Mouse (Mus musculus): Measurements from ENCODE around the gene Clec2e.
"Not testable (repeated sequence)": the region's sequence is repeated elsewhere in the genome, so short reads cannot be mapped to it uniquely, and the experiment has no call there.

The Clec2e gene

DNA sequence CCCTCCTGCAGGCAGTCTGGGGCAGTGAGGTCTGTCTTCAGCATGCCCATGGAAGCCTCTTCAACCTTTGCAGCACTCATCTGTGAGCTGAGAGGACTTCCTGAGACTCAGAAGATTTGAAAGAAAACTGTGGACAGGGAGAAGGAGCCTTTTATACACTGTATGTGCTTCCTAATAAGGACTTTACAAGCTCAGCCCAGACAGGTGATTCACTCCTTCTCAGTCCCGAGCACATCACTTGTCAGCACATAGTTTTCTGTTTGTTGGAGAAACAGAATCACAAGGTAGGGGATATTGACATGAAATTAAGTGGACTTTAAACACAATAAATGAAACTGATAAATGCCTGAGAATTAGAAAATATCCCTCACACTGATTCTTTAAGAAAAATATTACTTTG lies at the start of gene Clec2e:
Clec2e (minus strand) TSS at position 120 of the 400 bp plus-strand sequence.
- DNase-seq (ENCODE audit: extremely low spot score, low spot score), result not testable (repeated sequence)

DNA sequence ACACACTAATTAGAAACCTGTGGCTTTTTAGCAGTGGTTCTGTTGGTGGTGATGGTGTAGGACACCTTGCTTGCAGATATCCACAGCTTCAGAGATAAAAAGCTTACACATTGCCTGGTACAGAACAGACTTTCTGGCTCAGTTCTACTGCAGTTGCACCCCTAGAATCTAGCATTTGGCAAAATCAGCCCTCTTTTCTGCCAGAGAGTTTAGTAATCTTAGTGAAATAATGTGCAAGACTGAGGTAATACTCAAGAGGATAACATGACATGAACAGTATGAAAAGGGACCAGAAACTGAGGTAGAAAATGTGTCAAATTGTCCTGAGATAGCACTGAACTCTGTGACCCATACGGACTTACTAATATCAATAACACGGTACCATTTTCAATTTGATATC lies 46.1 kb upstream of the Clec2e start:
- DNase-seq (ENCODE audit: extremely low spot score, low spot score), result no peak

DNA sequence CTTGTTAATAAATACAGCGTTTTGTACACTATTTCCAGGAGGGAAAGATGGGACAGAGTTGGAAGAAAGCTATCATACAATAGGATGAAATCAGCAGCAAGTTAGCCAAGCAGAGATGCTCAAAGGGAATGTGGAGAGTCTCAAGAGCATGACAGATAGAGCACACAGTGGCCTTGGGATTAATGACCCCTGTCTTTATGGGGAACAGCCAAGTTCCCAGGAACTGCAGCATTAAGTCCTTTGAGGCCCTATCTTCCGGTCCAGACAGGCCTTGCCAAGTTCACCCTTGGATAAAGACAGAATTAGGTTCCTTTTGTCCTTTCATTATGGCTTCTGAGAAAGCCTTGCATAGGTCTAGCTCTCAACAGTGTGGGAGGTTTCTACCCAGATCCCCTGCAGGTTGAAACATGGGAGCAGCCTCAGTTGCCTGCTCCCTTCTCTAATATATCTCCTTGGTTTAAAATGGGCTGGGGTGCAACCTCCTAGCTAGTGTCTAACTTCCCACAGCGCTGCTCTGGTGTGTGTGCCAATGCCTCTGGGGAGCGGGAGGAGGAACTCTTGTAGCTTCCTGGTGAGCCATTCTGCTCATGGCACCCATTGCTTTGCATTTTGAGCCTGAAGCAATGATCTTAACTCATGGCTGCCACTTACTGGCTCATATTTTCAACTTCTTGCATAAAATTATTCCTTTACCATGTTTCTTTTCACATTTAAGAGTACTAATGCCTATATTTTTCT lies 32.1 kb upstream of the Clec2e start:
- DNase-seq (ENCODE audit: extremely low spot score, low spot score), result no peak

- no peak for DNase-seq (ENCODE audit: extremely low spot score, low spot score)
Measured at GRCm38 (mm10) chr6:129126861-129127260, 26.1 kb upstream of the Clec2e start.

DNA sequence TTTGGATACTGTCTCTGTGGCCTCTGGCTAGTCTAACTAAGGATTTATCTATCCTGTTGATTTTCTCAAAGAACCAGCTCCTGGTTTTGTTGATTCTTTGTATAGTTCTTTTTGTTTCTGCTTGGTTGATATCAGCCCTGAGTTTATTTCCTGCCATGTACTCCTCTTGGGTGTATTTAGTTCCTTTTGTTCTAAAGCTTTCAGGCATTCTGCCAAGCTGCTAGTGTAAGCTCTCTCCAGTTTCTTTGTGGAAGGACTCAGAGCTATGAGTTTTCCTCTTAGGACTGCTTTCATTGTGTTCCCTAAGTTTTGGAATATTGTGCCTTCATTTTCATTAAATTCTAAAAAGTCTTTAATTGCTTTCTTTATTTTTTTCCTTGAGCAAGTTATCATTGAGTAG lies 23.8 kb upstream of the Clec2e start:
- DNase-seq (ENCODE audit: extremely low spot score, low spot score), result not testable (repeated sequence)

- no peak for DNase-seq (ENCODE audit: extremely low spot score, low spot score)
Measured at GRCm38 (mm10) chr6:129116223-129116622, 15.5 kb upstream of the Clec2e start.

DNA sequence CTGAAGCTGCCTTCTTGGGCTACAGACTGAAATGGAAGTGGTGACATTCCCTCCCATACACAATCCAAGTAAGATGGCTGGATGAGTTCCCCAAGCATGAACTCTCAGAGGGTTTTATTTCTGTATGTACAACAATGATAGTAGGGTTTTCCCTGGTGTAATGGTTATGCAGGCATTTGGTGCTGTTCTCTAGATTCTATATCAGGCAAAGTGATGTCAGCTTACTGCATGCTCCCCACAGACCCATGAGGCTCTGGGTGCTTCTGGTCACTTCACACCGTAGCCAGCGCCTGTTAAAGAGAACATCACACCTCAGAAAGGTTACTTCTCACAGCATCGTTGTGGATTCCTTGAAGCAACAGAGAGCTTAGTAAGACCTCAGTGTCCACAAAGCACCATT lies 13.5 kb upstream of the Clec2e start:
- not testable (repeated sequence) for DNase-seq (ENCODE audit: extremely low spot score, low spot score)

- no peak for DNase-seq (ENCODE audit: extremely low spot score, low spot score)
Measured at GRCm38 (mm10) chr6:129113769-129114168, 13.1 kb upstream of the Clec2e start.

DNA sequence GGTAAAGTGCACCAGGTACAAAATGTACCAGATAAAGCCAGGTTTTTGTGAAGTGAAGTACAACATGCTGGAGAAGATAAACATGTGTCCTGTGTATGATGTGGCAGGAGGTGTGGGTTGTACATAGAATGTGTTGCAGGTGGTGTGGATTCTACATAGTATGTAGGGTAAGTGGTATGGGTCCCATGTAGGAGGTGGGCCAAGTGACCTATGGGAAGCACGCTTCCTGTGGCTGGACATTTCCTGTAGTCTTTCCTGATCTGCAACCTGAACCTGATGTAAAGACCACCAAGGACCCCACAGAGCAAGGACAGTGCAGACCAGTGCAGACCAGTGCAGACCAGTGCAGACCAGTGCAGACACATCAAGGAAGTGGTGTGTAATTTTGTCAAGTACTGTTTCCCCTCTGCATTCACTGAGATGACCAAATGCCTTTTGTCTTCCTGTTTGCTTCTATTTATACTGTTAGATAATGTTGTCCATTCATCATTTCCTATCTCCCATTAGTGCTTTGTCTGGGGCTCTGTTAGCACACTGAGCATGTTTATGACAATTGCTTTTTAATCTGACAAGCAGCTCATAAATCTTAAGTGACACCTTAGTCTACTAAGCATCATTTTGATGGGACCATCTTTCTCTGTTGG lies 12.4 kb upstream of the Clec2e start:
- DNase-seq (ENCODE audit: extremely low spot score, low spot score), result no peak

DNA sequence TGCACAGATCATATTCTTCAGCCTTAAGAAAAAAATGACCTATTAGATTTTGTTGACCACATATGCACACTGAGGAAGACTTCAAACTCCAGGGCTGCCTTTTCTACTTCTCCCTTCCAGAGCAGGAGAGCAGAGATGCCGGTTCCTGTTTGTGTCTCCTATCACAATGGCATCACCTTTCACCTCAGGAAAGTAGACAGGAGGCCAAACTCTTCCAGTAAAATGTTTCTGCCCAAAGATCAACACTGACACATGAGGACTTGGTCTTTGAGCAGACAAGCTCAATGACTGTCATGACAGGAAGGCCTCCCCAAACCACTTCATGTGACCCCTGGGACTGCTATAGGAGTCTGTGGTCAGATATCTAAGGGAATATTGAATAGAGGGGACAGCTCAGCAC lies 11.8 kb upstream of the Clec2e start:
- DNase-seq (ENCODE audit: extremely low spot score, low spot score), result no peak

DNA sequence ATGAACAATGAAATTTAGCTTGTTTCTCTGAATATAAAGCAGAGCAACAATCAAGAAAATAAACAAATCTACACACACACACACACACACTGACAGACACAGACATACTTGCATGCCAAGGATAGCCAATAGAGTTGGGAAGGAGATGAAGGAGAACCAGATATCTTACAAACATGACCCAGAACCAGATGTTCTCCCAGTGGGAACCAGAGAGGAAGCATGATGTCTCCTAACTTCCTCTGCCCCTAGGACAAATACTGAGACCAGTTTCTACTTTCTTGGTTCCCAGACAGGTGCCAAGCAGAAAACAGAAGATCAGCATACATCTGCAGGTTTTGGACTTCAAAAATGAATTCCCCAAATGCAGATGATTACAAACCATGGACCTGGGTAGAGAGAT lies 7.2 kb upstream of the Clec2e start:
- no peak for DNase-seq (ENCODE audit: extremely low spot score, low spot score)

DNA sequence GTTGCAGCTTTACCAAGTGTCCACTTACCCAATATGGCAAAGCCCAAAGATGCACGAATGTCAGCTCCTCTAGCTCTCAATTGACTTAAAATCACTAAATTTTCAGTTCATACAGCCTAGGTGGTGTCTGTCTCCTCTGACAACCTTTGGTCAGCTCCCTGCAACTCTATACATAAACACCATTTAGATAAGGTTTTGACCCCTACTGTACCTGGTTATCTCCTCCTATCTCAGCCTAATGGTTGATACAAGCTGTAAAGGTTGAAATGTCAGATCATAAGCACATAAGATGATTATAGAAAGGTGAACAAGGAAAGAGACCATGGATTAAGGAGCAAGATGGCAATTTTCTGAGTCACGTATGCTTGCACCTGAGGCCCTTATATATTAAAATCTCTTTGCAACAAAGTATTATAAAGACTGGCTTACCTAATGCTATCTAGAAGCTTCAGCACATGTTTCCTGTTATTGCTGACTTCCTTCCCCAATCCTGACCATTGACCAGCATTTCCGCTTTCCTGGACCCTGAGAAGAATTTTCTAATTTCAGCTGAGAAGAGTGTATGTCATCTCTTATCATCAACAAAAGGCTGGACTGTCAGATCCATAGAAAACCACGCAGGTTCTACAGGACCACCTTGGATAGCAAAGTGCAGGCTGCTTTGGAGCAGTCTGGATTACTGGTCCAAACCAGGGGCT lies 2.3 kb upstream of the Clec2e start:
- no peak for DNase-seq (ENCODE audit: extremely low spot score, low spot score)

DNA sequence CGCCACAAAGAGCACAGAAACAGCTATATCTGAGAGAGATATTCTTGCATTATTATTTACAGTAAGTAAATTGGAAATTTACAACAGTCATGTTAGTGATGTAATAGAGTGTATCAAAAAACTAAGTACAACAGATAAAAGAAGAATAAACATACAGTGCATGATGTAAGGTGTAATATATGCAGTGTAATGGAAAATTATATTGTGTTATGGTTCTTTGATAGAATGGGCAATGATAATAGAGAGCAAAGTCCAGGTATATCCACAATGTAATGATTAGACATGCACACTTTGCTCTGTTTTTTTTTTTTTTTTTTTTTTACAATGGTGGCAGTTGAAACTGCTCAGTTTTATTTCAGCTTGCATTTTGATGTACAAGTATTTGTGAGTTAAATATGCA lies 891 bp upstream of the Clec2e start:
- DNase-seq (ENCODE audit: extremely low spot score, low spot score), result no peak

DNA sequence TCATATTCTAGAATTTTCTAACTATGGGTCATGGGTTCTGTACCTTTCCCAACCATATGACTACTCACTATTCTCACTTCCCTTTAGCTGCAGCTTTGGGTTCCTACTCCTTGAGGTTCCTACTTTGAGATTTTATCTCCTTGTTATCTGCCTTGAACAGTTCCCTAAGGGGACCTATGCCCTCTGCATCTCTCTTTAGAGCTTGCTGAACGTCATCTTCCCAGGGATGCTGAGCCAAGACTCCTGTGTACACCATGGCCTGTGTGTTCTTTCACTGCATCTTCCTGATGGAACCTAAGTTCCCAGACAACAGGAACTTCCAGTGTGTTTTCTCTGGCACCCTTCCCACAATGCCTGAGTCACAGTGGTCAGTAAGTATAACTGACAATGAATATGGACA lies 2.8 kb downstream of the Clec2e start:
- no peak for DNase-seq (ENCODE audit: extremely low spot score, low spot score)

DNA sequence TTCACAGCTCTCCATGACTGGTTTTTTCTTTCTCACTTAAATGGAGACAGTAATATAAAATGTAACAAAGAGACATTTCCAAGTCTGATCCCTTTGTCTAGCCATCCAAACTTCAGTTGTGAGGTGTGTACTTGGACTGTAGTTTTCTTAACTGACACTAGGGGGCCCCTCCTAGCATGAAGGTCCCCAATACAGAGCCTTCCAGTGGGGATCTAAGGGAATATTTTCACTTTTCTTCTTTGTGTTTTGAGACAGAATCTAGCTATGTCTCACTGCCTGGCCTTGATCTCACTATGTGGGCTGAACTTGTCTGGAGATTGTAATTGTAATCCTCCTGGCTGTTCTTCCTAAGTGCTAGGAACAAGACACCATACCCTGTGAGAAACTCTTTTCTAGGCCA lies 5.5 kb downstream of the Clec2e start:
- no peak for DNase-seq (ENCODE audit: extremely low spot score, low spot score)

GRCm38 (mm10) chr6:129088596-129088995 lies 12.1 kb downstream of the Clec2e start:
- not testable (repeated sequence) for DNase-seq (ENCODE audit: extremely low spot score, low spot score)

DNA sequence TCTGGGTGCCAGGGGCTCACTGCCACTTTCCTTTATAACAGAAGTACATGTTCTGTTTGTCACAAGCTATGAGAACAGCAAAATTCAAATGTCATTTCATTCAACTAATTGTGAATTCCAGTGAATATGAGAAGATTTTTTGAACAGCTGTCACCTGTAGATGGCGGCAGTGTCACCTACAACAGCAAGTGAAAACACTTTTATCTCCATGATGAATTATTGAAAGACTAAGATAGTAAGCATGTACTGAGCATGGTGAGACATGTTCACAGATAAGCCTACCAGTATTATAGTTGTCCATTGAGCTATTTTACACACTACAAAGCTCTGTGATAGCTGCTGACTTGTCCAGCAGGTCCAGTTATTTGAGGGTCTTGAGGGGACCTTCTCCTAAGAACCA lies 12.6 kb downstream of the Clec2e start:
- no peak for DNase-seq (ENCODE audit: extremely low spot score, low spot score)

- DNase-seq (ENCODE audit: extremely low spot score, low spot score), result not testable (repeated sequence)
Measured at GRCm38 (mm10) chr6:129086031-129086430, 14.7 kb downstream of the Clec2e start.

DNA sequence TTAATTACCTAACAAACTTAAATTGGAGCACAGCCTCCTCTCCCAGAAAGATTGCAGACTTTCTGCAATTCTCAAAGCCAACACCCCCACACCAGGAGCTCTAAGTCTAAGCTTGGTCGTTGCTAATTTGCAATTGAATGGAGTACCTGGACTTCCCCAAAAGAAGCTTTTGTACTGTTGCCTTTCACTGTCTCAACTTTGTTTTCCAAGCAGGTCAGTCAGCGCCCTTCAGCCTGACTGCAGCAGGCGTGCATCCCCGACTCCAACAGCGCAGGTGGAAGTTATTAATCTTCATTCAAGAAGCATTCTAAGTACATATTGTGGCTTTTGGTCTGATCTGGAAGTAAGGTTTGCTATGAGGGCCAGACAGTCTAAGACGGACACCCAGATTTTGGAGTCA lies 15.6 kb downstream of the Clec2e start:
- DNase-seq (ENCODE audit: extremely low spot score, low spot score), result no peak

- peak; percentile 14 for DNase-seq (ENCODE audit: extremely low spot score, low spot score)
Measured at GRCm38 (mm10) chr6:129066986-129067385, 33.7 kb downstream of the Clec2e start.

DNA sequence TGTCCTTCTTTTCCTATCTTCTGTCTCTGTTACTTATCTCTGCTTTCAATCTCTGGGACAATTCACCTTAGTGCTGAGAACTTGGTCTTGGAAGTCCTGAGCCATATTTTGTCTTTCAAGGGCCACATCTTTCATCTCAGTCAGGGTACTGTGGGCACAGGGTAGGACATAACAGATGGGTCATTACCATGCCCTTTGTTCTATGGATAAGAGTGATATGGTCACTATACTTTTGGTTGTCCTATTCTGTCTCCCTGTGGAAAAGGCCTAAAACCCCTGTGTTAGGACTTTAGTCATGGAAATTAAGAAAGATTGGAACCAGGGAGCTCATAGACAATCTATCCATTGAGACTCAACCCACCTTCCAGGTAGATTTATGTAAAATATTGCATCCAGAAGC lies 34.2 kb downstream of the Clec2e start:
- no peak for DNase-seq (ENCODE audit: extremely low spot score, low spot score)

GRCm38 (mm10) chr6:129065857-129066256 lies 34.9 kb downstream of the Clec2e start:
- no peak for DNase-seq (ENCODE audit: extremely low spot score, low spot score)

- no peak for DNase-seq (ENCODE audit: extremely low spot score, low spot score)
Measured at GRCm38 (mm10) chr6:129065407-129065806, 35.3 kb downstream of the Clec2e start.

Data from neural tube, embryonic 10.5 days (tissue).